Mouse (Mus musculus) neural tube, embryonic 14.5 days (tissue): ENCODE results near the gene Osbpl5. TPM values are rescaled to one million over a fixed set of nuclear protein-coding genes. Genes with fewer than 3 reads are reported as not detected.
A peak's percentile ranks its signal among the peaks of the same experiment; 100 is the strongest.

Experiments used
- ATAC-seq: fragments of 200-750 bp; cut with Nextera tagmentation; 2 replicates; pipeline ENCODE4 v1.8.0; 2017; ENCODE audit warnings: low read depth, mild to moderate bottlenecking, moderate TSS enrichment, moderate library complexity
- H3K27ac ChIP-seq: fragments of 300-500 bp; sonication (generic); 2 replicates; pipeline ENCODE4 v1.5.1; 2014; ENCODE audit warnings: low read depth, mild to moderate bottlenecking, control low read depth, low read length, moderate library complexity, mixed read lengths
- H3K27me3 ChIP-seq: fragments of 300-500 bp; sonication (generic); 2 replicates; pipeline ENCODE4 v1.6.1; 2014; ENCODE audit warnings: low read length; ENCODE audit not compliant: control insufficient read depth, insufficient read depth
- H3K36me3 ChIP-seq: fragments of 300-500 bp; sonication (generic); 2 replicates; pipeline ENCODE4 v1.6.1; 2014; ENCODE audit warnings: low read length, mixed read lengths; ENCODE audit not compliant: control insufficient read depth, insufficient read depth
- H3K4me1 ChIP-seq: fragments of 300-500 bp; sonication (generic); 2 replicates; pipeline ENCODE4 v1.6.1; 2014; ENCODE audit warnings: low read length; ENCODE audit not compliant: control insufficient read depth, insufficient read depth
- H3K4me2 ChIP-seq: fragments of 300-500 bp; sonication (generic); 2 replicates; pipeline ENCODE4 v1.6.1; 2014; ENCODE audit warnings: mild to moderate bottlenecking, low read depth, low read length, control low read depth
- H3K4me3 ChIP-seq: fragments of 300-500 bp; sonication (generic); 2 replicates; pipeline ENCODE4 v1.5.1; 2014; ENCODE audit warnings: low read depth, low read length, control low read depth, mixed read lengths
- H3K9ac ChIP-seq: fragments of 300-500 bp; sonication (generic); replicated peaks from 2 replicates; pipeline ENCODE4 v1.6.1; 2014; ENCODE audit warnings: low read depth, mild to moderate bottlenecking, control low read depth, low read length, mixed read lengths
- H3K9me3 ChIP-seq: fragments of 300-500 bp; sonication (generic); 2 replicates; pipeline ENCODE4 v1.6.1; 2016; ENCODE audit warnings: low read length; ENCODE audit not compliant: control insufficient read depth
- WGBS: fragments of 180-500 bp; shearing (Covaris S2); extraction: QIAGEN DNeasy Blood & Tissue Kit; methylation state at CpG from one replicate; pipeline ENCODE4 v1.1.7; 2014; 5-methylcytosine and 5-hydroxymethylcytosine counted together
- polyA plus RNA-seq: library from polyadenylated mRNA; unstranded; fragments of >200 nt; fragmentation: Nextera tagmentation; extraction: Ambion mirVana; gene quantifications from 2 replicates; pipeline ENCODE4 v1.2.1, GENCODE M21; 2014

The Osbpl5 gene
- polyA plus RNA-seq, 1 experiment from 2014 or later: 33.3 TPM

DNA sequence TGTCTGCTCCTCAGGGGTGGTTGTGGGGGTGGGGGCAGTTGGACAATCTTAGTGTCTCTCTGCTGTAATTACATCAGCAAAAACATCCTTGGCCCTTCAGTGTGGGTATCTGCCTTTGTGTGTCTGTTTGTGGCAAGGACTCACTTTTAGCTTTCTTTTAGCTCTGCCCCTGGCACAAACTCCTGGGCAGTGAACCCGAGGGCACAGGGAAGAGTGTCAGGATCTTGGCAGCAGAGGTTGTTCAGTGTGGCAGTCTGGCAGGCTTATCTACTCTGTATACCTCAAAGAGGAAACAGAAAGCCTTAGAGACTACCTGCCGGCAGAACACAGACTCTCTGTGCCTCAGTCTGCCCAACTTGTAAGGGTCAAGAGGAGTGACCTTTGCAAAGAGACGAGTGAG lies 911 bp upstream of the Osbpl5 start:
- Histone ChIP-seq H3K9ac (no peak overlapping the region), H3K4me1 (0 out of 2 replicates have a peak, but pooled peaks cover 7% of the 10 kb centered on the region), H3K4me2 (no peak overlapping the region), H3K9me3 (no peaks in the 10 kb centered on the region), H3K4me3 (no peak overlapping the region), H3K27ac (no peak overlapping the region), H3K36me3 (no peaks in the 10 kb centered on the region), H3K27me3 (peaks cover 15% of the 10 kb centered on the region)
- no peak for ATAC-seq
- 80% methylated on average over 3 of the region's 3 CpGs for WGBS

DNA sequence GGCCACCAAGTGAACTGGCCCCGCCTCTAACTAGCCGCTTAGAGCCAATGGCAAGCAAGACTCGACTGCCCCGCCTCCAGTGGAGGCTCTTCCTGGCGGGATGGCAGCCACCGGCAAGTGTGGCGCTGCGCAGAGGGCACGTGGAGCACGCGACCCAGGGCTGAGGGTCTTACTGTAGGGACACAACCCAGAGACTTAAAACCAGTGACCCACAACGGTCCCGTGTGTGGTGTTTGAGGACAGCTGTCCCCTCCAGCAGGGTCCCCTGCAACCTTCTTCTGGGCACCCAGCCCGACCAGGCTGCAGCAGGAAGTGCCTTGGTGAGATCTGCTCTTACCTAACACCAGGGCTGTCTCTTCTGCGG lies 224 bp upstream of the Osbpl5 start:
- H3K27ac ChIP-seq: no peak overlapping the region
- ATAC-seq: peak; percentile 93
- H3K36me3 ChIP-seq: no peaks in the 10 kb centered on the region
- peak overlapping the region; percentile 29 for H3K4me3 ChIP-seq
- H3K27me3 ChIP-seq: peaks cover 15% of the 10 kb centered on the region
- peak overlapping the region; percentile 41 for H3K9ac ChIP-seq
- no peaks in the 10 kb centered on the region for H3K9me3 ChIP-seq
- WGBS: under 1% methylated on average over 15 of the region's 15 CpGs
- H3K4me1 ChIP-seq: 0 out of 2 replicates have a peak, but pooled peaks cover 7% of the 10 kb centered on the region
- peak overlapping the region; percentile 78 for H3K4me2 ChIP-seq

DNA sequence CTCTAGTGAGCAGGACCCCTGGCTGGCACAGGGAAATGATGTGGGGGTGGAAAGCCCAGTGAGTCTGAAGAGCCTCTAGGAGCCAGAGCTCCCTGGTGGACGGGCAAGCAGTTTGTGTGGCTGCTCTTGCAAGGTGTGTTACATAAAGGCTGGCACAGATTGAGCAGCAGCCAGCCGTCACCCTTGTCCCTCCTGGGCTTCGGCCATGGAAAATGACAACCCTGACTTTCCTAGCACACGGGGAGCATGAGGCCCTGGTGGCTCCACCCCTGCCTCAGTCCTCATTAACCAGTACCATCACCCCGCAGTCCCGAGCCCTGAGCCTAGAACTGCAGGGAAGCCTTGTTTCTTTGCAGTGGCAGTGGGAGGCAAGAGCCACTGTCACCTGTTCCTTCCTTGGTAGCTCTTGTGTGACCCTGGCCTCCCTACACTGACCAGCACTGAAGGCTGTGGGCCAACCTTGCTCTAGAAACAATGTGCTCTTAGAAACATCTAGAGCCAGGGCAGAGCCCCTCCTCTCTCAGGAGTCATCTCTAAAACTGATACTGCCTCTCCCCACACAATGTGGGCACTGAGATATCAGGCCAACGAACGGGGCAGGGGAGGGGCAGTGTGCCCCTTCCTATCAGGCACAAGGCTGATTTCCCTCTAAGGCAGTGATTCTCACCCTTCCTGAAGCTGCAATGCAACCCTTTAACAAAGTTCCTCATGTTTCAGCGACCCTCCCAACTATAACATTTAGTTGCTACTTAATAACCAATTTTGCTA lies 1.2 kb downstream of the Osbpl5 start:
- H3K27ac ChIP-seq: no peak overlapping the region
- 83% methylated on average over 9 of the region's 9 CpGs for WGBS
- 0 out of 2 replicates have a peak, but pooled peaks cover 7% of the 10 kb centered on the region for H3K4me1 ChIP-seq
- H3K9ac ChIP-seq: no peak overlapping the region
- no peaks in the 10 kb centered on the region for H3K36me3 ChIP-seq
- H3K9me3 ChIP-seq: no peaks in the 10 kb centered on the region
- H3K4me3 ChIP-seq: no peak overlapping the region
- H3K4me2 ChIP-seq: no peak overlapping the region
- H3K27me3 ChIP-seq: peaks cover 15% of the 10 kb centered on the region
- no peak for ATAC-seq

DNA sequence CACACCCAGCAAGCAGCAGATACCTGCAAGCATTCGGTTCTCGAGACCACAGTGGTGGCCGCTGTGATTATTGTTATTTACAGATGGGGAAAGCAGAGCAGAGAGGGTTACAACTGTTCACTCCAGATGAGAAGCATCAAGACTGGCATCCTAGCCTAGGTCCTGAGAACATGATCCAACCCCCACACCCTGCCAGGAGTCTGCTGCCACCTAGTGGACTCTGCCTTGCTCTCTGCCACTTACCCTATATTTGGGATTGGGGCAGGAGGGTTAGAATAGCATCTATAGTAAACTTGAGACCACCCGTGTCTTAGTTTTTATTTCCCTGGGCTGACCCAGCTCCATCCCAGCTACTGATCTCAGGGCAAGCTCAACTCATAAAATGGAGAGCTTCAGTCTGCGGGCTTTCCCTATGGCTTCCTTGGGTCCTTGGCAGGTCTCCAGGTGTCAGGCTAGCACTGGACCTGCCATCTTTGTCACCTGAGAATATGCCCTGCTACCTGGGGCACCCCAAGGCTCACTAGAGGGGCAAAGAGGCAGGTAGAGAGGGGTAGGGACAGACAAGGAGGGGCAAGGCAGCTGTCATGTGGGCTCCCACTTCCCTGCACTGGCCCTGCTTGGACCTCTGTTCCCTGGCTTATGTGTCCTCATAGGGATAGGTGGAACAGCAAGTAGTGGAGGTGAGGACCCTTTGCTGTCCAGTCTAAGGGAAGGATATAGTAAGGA lies 2.6 kb downstream of the Osbpl5 start:
- ATAC-seq: no peak

DNA sequence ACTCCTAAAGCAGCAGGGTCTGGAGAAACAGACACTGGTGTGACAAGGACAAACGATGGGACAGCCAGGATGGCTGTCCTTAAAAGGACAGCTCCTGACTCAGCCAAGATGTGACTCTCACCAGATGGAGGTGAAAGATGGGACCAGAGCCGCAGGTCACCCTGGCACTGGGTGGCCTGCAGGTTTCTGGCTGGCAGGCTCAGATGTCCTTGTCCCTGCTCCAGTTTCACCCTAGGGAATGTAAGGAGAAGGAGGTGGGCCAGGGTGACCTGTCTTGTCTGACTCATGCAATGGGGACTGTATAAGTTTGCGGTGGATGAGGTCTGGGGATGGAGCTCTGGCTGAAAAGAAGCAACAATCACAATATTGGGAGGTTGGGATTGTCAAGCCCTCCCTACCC lies 4.2 kb downstream of the Osbpl5 start:
- Histone ChIP-seq H3K9ac (no peak overlapping the region), H3K4me1 (peaks cover 14% of the 10 kb centered on the region; the same call in 1 of the 2 replicates), H3K27me3 (peaks cover 15% of the 10 kb centered on the region), H3K36me3 (no peaks in the 10 kb centered on the region), H3K27ac (no peak overlapping the region), H3K4me3 (no peak overlapping the region), H3K9me3 (no peaks in the 10 kb centered on the region), H3K4me2 (no peak overlapping the region)
- ATAC-seq: no peak
- WGBS: 86% methylated on average over 3 of the region's 3 CpGs

More for the DNA sequence above, 2.6 kb downstream of the Osbpl5 start:
- Histone ChIP-seq H3K9ac (no peak overlapping the region), H3K4me2 (no peak overlapping the region), H3K4me1 (peaks cover 10% of the 10 kb centered on the region; the same call in 1 of the 2 replicates), H3K9me3 (no peaks in the 10 kb centered on the region), H3K27me3 (peaks cover 15% of the 10 kb centered on the region), H3K4me3 (no peak overlapping the region), H3K27ac (no peak overlapping the region), H3K36me3 (no peaks in the 10 kb centered on the region)
- WGBS: 50% methylated on average over 5 of the region's 5 CpGs

DNA sequence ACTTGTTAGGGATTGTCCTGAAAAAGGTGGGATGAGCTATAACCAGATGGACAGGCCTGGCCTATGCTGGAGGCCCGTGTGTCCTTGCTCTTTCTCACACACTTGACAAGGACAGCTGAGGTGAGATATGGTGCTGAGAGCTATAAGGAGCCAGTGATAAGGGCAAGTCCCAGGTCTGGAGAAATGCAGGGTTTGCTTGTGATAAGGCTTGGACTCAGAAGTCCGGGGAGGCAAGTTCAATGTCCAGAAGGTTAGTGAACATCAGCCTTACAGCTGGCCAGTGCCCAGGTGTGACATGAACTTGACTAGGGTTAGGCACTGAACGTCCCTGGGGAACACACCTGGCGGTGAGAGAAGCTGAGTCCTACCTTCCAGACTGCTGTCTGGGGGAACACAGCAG lies 4.7 kb downstream of the Osbpl5 start:
- ATAC-seq: no peak
- H3K9ac ChIP-seq: no peak overlapping the region; the same call in 1 of the 2 replicates
- peaks cover 12% of the 10 kb centered on the region; the same call in 1 of the 2 replicates for H3K4me1 ChIP-seq
- no peak overlapping the region for H3K4me2 ChIP-seq
- 80% methylated on average over 4 of the region's 4 CpGs for WGBS
- no peak overlapping the region for H3K4me3 ChIP-seq
- H3K9me3 ChIP-seq: no peaks in the 10 kb centered on the region
- H3K27ac ChIP-seq: no peak overlapping the region
- no peaks in the 10 kb centered on the region for H3K36me3 ChIP-seq
- peaks cover 15% of the 10 kb centered on the region for H3K27me3 ChIP-seq

DNA sequence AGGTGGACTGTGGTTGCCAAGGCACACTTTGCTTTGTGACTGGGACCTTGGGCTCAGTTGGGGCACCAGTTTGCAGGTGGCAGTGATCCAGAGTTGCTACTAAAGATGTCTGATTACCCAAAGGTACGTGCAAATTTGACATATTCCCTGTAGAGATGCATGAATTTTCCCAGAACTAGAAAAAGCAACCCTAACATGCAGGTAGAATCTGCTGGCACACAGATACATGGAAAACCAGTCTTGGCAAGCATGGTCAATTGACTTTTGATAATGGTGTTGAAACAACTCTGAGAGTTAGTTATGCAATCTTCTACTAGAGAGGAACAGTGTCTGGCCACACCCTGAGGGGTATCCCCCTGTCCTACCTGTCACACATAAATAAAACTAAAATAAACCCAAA lies 5.4 kb downstream of the Osbpl5 start:
- Histone ChIP-seq H3K9ac (no peak overlapping the region; the same call in 1 of the 2 replicates), H3K27me3 (peaks cover 15% of the 10 kb centered on the region), H3K9me3 (no peaks in the 10 kb centered on the region), H3K4me3 (no peak overlapping the region), H3K4me1 (peaks cover 7% of the 10 kb centered on the region; the same call in 1 of the 2 replicates), H3K27ac (no peak overlapping the region), H3K36me3 (no peaks in the 10 kb centered on the region), H3K4me2 (no peak overlapping the region)
- WGBS: 71% methylated on average over 1 of the region's 1 CpGs
- ATAC-seq: no peak

DNA sequence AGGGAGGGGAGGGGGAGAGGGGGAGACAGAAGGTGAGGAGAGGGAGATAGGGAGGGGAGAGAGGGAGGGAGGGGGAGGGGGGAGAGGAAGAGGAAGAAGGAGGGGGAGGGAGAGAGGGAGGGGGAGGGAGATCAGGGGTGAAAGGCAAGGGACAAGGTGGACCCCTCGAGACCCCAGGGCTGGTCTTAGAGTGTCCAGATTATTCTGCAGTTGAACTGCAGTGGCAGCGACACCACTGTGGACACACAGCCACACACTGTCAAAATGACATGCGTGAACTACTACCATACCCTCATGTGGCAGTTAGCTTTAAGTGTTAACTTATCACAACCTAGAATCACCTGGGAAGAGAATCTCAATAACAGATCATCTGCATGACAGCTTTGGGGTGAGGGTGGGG lies 7.7 kb downstream of the Osbpl5 start:
- no peak overlapping the region for H3K9ac ChIP-seq
- ATAC-seq: no peak
- H3K4me1 ChIP-seq: peaks cover 7% of the 10 kb centered on the region; the same call in 1 of the 2 replicates
- H3K27ac ChIP-seq: no peak overlapping the region
- H3K9me3 ChIP-seq: no peaks in the 10 kb centered on the region
- no peak overlapping the region for H3K4me3 ChIP-seq
- WGBS: 71% methylated on average over 3 of the region's 3 CpGs
- H3K4me2 ChIP-seq: no peak overlapping the region
- H3K36me3 ChIP-seq: no peaks in the 10 kb centered on the region
- H3K27me3 ChIP-seq: no peaks in the 10 kb centered on the region
